Mouse (Mus musculus) myocyte (in vitro differentiated cells): ENCODE data around the gene Teddm3. TPM values are rescaled to one million over a fixed set of nuclear protein-coding genes. Genes with fewer than 3 reads are reported as not detected.
"Not testable (repeated sequence)": the region's sequence is repeated elsewhere in the genome, so short reads cannot be mapped to it uniquely, and the experiment has no call there.

Experiments
- H3K27me3 ChIP-seq: one replicate; pipeline ENCODE4 v1.6.1; 2011; ENCODE audit not compliant: control insufficient read depth, insufficient read depth, insufficient read length
- H3K36me3 ChIP-seq: one replicate; pipeline ENCODE4 v1.6.1; 2011; ENCODE audit not compliant: control insufficient read depth, insufficient read depth
- H3K4me2 ChIP-seq: one replicate; pipeline ENCODE4 v1.6.1; 2011; ENCODE audit warnings: low read depth, control low read depth
- H3K4me3 ChIP-seq: one replicate; pipeline ENCODE4 v1.5.1; 2011; ENCODE audit warnings: mild to moderate bottlenecking, control low read depth, moderate library complexity
- H3K79me2 ChIP-seq: one replicate; pipeline ENCODE4 v1.6.1; 2011; ENCODE audit not compliant: control insufficient read depth, insufficient read depth
- H3ac ChIP-seq: one replicate; pipeline ENCODE4 v1.6.1; 2011; ENCODE audit not compliant: control insufficient read depth, insufficient read length
- CEBPB ChIP-seq: IDR thresholded peaks from 2 replicates; pipeline ENCODE4 v1.6.1; 2011; ENCODE audit warnings: mild to moderate bottlenecking, moderate library complexity; ENCODE audit not compliant: poor library complexity, insufficient read depth, severe bottlenecking
- E2F4 ChIP-seq: IDR thresholded peaks from one replicate; pipeline ENCODE4 v1.6.1; 2011; ENCODE audit warnings: mild to moderate bottlenecking, control low read depth, moderate library complexity; ENCODE audit not compliant: insufficient read depth
- MAX ChIP-seq: IDR thresholded peaks from one replicate; pipeline ENCODE4 v1.6.1; 2011; ENCODE audit warnings: low read depth, mild to moderate bottlenecking, control low read depth
- MYOD1 ChIP-seq, 3 experiments: IDR thresholded peaks; one replicate each; pipeline ENCODE4 v1.6.1; 2011; ENCODE audit warnings: control low read depth in 2 of 3, low read depth in 2 of 3, mild to moderate bottlenecking in 2 of 3, moderate library complexity in 1 of 3; ENCODE audit not compliant: insufficient read length in 2 of 3, control insufficient read depth in 1 of 3
- MYOG ChIP-seq, 3 experiments: IDR thresholded peaks; one replicate each; pipeline ENCODE4 v1.6.1; 2011; ENCODE audit warnings: control low read depth in 2 of 3, low read depth in 2 of 3, mild to moderate bottlenecking in 2 of 3; ENCODE audit not compliant: insufficient read length in 2 of 3, control insufficient read depth in 1 of 3, insufficient read depth in 1 of 3
- POLR2A ChIP-seq: IDR thresholded peaks from one replicate; pipeline ENCODE4 v1.6.1; 2011; ENCODE audit warnings: low read depth, mild to moderate bottlenecking, control low read depth, moderate library complexity; ENCODE audit not compliant: insufficient read length
- POLR2AphosphoS2 ChIP-seq: IDR thresholded peaks from one replicate; pipeline ENCODE4 v1.6.1; 2011; ENCODE audit warnings: low read depth, control low read depth; ENCODE audit not compliant: insufficient read length
- REST ChIP-seq: IDR thresholded peaks from one replicate; pipeline ENCODE4 v1.6.1; 2011; ENCODE audit warnings: mild to moderate bottlenecking, control low read depth, moderate library complexity; ENCODE audit not compliant: insufficient read depth, insufficient read length
- SRF ChIP-seq: IDR thresholded peaks from one replicate; pipeline ENCODE4 v1.6.1; 2011; ENCODE audit warnings: low read depth; ENCODE audit not compliant: control insufficient read depth, insufficient read length
- TCF12 ChIP-seq: IDR thresholded peaks from one replicate; pipeline ENCODE4 v1.6.1; 2011; ENCODE audit warnings: mild to moderate bottlenecking, control low read depth; ENCODE audit not compliant: poor library complexity, insufficient read depth, severe bottlenecking
- TCF3 ChIP-seq: IDR thresholded peaks from one replicate; pipeline ENCODE4 v1.6.1; 2011; ENCODE audit warnings: low read depth, control low read depth; ENCODE audit not compliant: insufficient read length
- USF1 ChIP-seq: IDR thresholded peaks from one replicate; pipeline ENCODE4 v1.6.1; 2011; ENCODE audit warnings: low read depth, mild to moderate bottlenecking, control low read depth, moderate library complexity
- polyA plus RNA-seq: library from polyadenylated mRNA; unstranded; fragments of >200 nt; fragmentation: generic; extraction: Trizol; gene quantifications from one replicate; pipeline ENCODE4 v1.2.1, GENCODE M21; 2012; ENCODE audit warnings: missing spikeins

The Teddm3 gene
- 0.24 TPM for polyA plus RNA-seq

DNA sequence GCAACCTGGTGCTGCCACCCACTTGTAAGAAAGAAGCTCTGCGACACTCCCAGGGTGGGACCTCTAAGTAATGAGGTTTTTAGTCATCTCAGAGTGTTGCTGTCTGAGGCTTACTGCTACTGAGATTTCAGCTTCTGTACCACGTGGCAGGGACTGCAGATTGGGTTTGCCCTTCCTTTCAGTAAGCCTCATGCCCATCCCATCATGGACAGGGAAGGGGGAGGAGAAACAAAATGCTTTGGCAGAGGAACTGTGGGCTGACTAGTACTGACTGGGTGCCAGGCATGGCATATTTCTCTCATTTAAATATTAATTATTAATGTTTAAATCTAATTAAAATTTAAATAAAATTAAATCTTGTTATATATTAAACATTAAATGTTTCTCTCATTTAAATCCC lies at the start of gene Teddm3:
TSS of gene Teddm3 (minus strand) at position 101 of the 400 bp plus-strand sequence.
- not testable (repeated sequence) for H3K36me3 ChIP-seq, H3K79me2 ChIP-seq, H3K27me3 ChIP-seq, H3K4me2 ChIP-seq, H3K4me3 ChIP-seq, H3ac ChIP-seq

DNA sequence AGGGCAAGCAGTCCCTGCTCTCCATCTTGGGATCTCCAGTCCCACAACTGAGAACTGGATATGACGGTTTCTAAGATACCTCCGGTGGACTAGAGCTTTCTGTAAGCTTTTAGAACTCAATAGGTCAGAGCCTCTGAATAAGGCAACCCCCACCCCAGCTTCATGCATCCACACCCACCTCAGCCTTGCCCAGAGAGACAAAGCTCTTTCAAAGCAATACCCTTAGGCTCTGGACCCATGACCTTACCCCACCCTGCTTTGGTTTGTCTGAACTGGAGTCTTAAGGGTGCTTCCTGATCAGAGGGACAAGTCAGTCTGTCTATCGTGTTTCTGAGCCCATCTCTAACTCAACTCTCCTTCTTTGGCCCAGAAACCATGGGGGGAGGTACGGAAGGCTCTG lies 48.9 kb upstream of the Teddm3 start:
- Histone ChIP-seq H3K4me2 (no peak overlapping the region), H3K36me3 (no peaks in the 10 kb centered on the region), H3ac (no peak overlapping the region), H3K27me3 (peaks cover 17% of the 10 kb centered on the region), H3K79me2 (peaks cover 25% of the 10 kb centered on the region), H3K4me3 (no peak overlapping the region)
- no peak for TF ChIP-seq CEBPB
- no peak for TF ChIP-seq E2F4
- TF ChIP-seq POLR2A = no peak
- TF ChIP-seq TCF3 = no peak
- no peak for TF ChIP-seq REST
- no peak for TF ChIP-seq POLR2AphosphoS2
- TF ChIP-seq MYOD1 (IDR thresholded peaks at IDR 0.05; ENCODE audit: control insufficient read depth in 1 of 3, insufficient read length in 2 of 3, low read depth in 2 of 3) = no peak
- TF ChIP-seq SRF = no peak
- TF ChIP-seq MAX = no peak
- no peak for TF ChIP-seq TCF12
- no peak for TF ChIP-seq USF1
- no peak for TF ChIP-seq MYOG (IDR thresholded peaks at IDR 0.05; ENCODE audit: control insufficient read depth in 1 of 3, insufficient read depth in 1 of 3, insufficient read length in 2 of 3, low read depth in 2 of 3)

DNA sequence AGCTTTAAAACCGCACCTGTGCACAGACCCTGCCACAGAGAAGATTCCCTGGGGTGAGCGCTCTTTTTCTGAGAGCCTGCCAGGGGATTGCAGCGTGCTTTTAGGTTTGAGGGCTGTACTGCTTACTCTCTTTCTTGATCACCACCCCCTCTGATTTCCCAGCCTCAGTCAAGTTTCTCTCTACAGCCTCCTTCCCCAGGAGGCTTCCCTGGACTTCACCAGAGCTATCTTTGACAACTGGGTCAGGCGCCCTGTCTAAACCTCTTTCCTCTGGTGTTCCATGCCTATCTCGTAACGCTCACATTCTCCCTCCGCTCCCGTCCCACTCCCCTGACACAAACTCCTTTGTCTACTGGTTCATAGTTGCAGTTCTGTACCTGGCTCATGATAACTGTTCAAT lies 45.6 kb upstream of the Teddm3 start:
- H3ac ChIP-seq = no peak overlapping the region
- H3K4me3 ChIP-seq = no peak overlapping the region
- no peaks in the 10 kb centered on the region for H3K36me3 ChIP-seq
- H3K27me3 ChIP-seq = peaks cover 37% of the 10 kb centered on the region
- TF ChIP-seq POLR2AphosphoS2 (no peak), MYOD1 (IDR thresholded peaks at IDR 0.05; ENCODE audit: control insufficient read depth in 1 of 3, insufficient read length in 2 of 3, low read depth in 2 of 3) (no peak), TCF12 (no peak), USF1 (no peak)
- H3K79me2 ChIP-seq = no peaks in the 10 kb centered on the region
- no peak overlapping the region for H3K4me2 ChIP-seq

DNA sequence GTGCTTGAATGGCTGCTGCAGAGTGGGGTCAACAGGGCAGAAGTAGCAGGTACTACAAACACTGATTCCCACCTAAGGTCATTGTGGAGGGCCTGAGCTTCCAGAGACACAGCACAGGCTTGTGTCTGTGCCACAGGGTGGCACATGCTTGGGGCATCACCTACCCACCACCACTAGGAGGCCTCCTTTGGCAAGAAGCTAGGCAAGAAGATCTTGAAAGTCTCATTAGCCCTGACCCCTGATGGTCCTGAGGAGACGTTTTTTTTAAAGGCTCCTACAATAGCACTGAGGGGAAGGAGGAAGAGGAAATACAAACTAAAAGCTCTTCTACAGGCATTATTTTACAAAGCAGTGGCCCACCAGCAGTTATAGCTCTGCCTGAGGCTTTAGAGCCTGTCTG lies 44.7 kb upstream of the Teddm3 start:
- no peak overlapping the region for H3K4me3 ChIP-seq
- H3K36me3 ChIP-seq = no peaks in the 10 kb centered on the region
- peaks cover 39% of the 10 kb centered on the region for H3K27me3 ChIP-seq
- H3ac ChIP-seq = no peak overlapping the region
- no peaks in the 10 kb centered on the region for H3K79me2 ChIP-seq
- H3K4me2 ChIP-seq = no peak overlapping the region
- no peak for TF ChIP-seq MYOG (IDR thresholded peaks at IDR 0.05; ENCODE audit: control insufficient read depth in 1 of 3, insufficient read depth in 1 of 3, insufficient read length in 2 of 3, low read depth in 2 of 3)
- no peak for TF ChIP-seq POLR2AphosphoS2
- no peak for TF ChIP-seq TCF3
- TF ChIP-seq TCF12 = no peak
- TF ChIP-seq REST = no peak
- no peak for TF ChIP-seq USF1
- no peak for TF ChIP-seq MAX
- no peak for TF ChIP-seq SRF
- TF ChIP-seq CEBPB = no peak
- TF ChIP-seq MYOD1 (IDR thresholded peaks at IDR 0.05; ENCODE audit: control insufficient read depth in 1 of 3, insufficient read length in 2 of 3, low read depth in 2 of 3) = no peak
- no peak for TF ChIP-seq E2F4

DNA sequence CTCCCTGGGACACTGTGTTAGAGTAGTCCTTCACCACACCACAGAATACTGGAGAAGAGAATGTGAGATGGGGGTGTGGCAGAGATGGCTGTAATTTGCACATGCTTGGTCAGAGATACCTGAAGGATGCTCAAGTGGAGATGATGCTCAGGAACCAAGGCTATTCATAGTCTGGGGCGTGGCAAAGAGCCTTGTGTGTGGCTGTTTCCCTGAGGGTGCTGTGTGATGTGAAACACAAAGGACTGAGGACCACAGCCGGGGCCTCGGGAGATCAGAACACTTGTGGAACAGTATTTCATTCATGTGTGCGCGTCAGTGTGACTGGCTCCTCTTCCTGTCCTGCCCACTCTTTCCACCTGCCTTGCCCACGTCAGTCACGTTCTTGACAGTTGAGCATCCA lies 44.2 kb upstream of the Teddm3 start:
- TF ChIP-seq POLR2AphosphoS2 (no peak), SRF (no peak)
- no peak overlapping the region for H3ac ChIP-seq

DNA sequence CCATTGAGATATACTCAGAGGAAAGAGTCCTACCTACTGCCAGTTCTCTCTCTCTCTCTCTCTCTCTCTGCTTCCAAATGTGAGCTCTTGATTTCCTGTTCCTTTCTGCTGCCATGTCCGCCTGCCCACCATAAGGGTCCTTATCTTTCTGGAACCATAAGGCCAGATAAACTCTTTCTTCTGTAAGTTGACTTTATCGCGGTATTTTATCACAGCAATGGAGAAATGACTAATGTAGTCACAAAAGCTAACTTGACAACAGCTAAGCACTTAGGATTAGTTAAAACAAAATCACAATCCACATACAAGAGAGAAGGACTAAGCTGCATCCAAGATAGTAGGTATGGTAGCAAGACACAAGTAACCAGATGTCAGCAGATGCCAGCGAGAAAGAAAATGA lies 43.7 kb upstream of the Teddm3 start:
- Histone ChIP-seq H3K27me3 (peaks cover 39% of the 10 kb centered on the region), H3K4me3 (no peak overlapping the region), H3K4me2 (no peak overlapping the region), H3K79me2 (no peaks in the 10 kb centered on the region), H3ac (no peak overlapping the region), H3K36me3 (no peaks in the 10 kb centered on the region)
- no peak for TF ChIP-seq POLR2AphosphoS2
- no peak for TF ChIP-seq REST
- no peak for TF ChIP-seq SRF

More for the DNA sequence above, 44.2 kb upstream of the Teddm3 start:
- H3K36me3 ChIP-seq = no peaks in the 10 kb centered on the region
- no peak overlapping the region for H3K4me2 ChIP-seq
- peaks cover 39% of the 10 kb centered on the region for H3K27me3 ChIP-seq
- no peaks in the 10 kb centered on the region for H3K79me2 ChIP-seq
- H3K4me3 ChIP-seq = no peak overlapping the region
